Mouse (Mus musculus) G1E (cell line): ENCODE data around the gene Erp27.

ENCODE experiments used
- CTCF ChIP-seq: IDR thresholded peaks from 2 replicates; pipeline ENCODE4 v1.5.1; 2012; ENCODE audit warnings: low read depth, low read length, inconsistent platforms, mixed read lengths
- GATA1 ChIP-seq: IDR thresholded peaks from 2 replicates; pipeline ENCODE4 v1.6.1; 2012; ENCODE audit warnings: borderline replicate concordance, low read length, inconsistent platforms, mixed read lengths

DNA sequence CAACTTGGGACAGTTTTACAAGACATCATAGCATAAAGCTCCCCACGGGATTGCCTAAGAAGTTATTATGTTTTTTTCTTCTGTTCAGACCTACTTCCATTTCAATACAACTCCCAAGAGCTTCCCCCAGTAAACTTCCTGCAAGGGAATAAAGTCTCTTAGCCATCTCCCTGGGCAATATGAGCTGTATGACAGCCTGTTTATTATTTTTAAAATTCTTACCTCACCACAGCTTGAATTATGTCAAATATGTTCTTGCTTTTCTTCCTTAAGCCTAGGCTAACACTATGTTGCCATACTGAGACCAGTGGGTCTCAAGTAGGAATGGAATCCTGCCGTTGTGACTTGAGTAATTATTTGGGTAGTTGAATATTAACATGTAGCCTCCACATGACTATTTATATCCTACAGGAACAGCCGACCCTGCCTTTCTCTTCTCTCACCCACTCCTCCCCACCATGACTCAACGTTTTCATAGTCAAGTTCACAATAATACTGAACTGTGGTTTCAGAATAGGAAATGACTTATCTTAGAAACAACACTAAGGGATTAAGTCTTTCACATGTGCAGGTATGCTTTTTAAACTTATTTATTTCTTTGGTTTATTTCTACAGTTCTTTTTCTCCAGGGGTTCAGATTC, 21.5 kb downstream of the Erp27 start:
- TF ChIP-seq CTCF (no peak), GATA1 (no peak)
